Mouse (Mus musculus): ENCODE results near the gene Cdh5. TPM values are rescaled to one million over a fixed set of nuclear protein-coding genes. Genes with fewer than 3 reads are reported as not detected.

Cdh5 gene
- total RNA-seq, 2 experiments from 2014 or later: 33.7 to 40.2 TPM

DNA sequence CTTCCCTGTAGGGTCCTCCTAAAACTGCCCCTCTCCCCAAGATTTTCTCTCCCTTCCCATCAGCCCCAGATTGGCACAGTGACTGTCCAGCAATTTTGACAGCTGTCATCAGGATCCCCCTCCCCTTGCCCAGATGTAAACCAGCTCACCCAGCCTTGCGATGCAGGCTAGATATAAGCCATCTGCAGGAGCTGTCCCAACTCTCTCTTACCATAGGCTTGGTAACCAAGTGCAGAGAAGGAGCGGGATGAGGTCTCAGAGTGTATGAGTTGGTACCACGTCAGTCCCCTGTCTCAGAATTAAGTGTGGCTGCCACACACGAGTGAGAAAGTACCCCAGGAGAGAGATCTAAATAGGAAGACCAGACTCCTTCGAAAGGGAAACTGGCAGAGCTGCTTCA is 87.0 kb downstream of the Cdh5 start:
- no peak for DNase-seq (ENCODE audit: low spot score)

DNA sequence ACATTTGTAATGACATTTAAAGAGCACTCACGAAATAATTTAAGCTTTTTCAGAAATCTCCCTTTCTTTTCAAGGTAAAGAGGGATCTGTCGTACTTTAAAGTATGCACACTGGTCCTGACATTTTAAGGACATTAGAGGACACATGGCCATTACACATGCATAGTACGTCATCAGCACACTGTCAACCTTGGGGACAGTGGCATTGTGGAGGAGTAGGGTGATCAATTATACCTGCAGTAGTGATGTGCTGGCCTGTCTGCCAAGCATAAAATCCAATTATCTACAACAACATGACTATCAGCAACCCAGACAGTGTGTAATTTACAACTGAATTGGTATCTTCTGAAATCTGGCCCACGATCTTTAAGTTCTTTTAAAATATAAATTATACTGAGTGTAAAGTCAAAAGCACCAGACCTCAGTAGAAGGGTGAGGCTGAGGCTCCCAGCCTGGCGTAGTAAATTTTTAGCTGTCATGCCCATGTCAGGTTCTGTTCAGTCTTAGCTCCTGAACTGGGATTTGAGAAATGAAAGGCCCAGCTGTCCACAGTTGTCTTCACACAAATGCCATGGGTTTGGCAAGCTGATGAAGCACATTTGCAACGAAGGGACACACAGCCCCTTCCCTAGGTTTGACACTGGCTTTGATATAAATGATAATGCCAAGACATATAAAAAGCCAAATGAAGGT is 89.5 kb downstream of the Cdh5 start:
- DNase-seq (ENCODE audit: low spot score): no peak

DNA sequence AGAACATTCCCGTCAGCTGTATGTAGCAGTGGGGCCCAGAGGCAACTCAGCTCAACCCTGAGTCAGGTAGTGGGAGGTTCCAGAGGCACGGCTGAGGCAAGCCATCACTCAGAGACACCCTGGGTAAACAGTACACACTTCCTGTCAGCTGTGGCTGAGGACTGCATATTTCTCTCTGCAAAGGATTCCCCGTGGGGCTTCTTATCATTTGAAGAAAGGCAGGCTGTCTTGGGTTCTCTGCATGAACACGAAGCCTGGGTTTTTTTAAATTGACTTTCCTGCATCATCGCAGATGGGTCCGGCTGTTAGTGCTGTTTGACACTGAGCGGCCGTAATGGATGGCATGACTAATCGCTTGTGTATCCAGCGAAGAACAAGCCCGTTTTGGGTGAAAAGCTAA is 90.1 kb downstream of the Cdh5 start:
- DNase-seq (ENCODE audit: low spot score): no peak

Other genes starting within 250 kb of the Cdh5 start
- under 1 TPM; 0.25 to 0.59 TPM for gene Bean1, start 68.8 kb downstream of the Cdh5 start, total RNA-seq (2021)
- 1 to 10 TPM; 4.0 to 4.1 TPM for gene Tk2, start 146.9 kb downstream of the Cdh5 start, total RNA-seq (2021)
- 1 to 10 TPM in 1 of 2 experiments, under 1 TPM in 1; 0.74 to 2.3 TPM for gene Cklf, start 149.2 kb downstream of the Cdh5 start, total RNA-seq (2021)
- gene Cmtm2a, start 191.6 kb downstream of the Cdh5 start, total RNA-seq (2021): not detected
- gene Gm45711, start 208.5 kb downstream of the Cdh5 start, total RNA-seq (2021): not detected
- gene Cmtm1, start 208.5 kb downstream of the Cdh5 start, total RNA-seq (2021): not detected
- not detected for gene Gm11020, start 219.9 kb downstream of the Cdh5 start, total RNA-seq (2021)
- gene Cmtm2b, start 220.6 kb downstream of the Cdh5 start, total RNA-seq (2021): not detected
- 1 to 10 TPM; 3.2 to 7.2 TPM for gene Cmtm3, start 237.8 kb downstream of the Cdh5 start, total RNA-seq (2021)

Data from gastrocnemius, adult 18-20 months (tissue).